Mouse (Mus musculus): ENCODE measurements around the gene Cdc26. TPM values are rescaled to one million over a fixed set of nuclear protein-coding genes. Genes with fewer than 3 reads are reported as not detected.

The Cdc26 gene
- polyA plus RNA-seq, 1 experiment from 2014 or later: 231 TPM

GRCm38 (mm10) chr4:62379724-62380381 is 28.6 kb downstream of the Cdc26 start:
- 85% methylated on average over 9 of the region's 9 CpGs for WGBS
- H3K4me3 ChIP-seq (ENCODE audit: low read depth, low read length): no peak overlapping the region
- H3K9me3 ChIP-seq (replicated peaks; ENCODE audit: control insufficient read depth, low read length): no peaks in the 10 kb centered on the region
- no peaks in the 10 kb centered on the region for H3K27me3 ChIP-seq (ENCODE audit: control insufficient read depth, insufficient read depth, low read length)
- ATAC-seq (replicated peaks; ENCODE audit: insufficient number of reproducible peaks, low FRiP score, low TSS enrichment, low read depth) (no peak), DNase-seq (ENCODE audit: low spot score) (no peak)
- no peak overlapping the region for H3K27ac ChIP-seq (replicated peaks; ENCODE audit: low read depth, low read length)
- H3K4me1 ChIP-seq (ENCODE audit: control insufficient read depth, insufficient read depth, low read length): no peaks in the 10 kb centered on the region
- no peak overlapping the region for H3K4me2 ChIP-seq (ENCODE audit: low read depth, low read length)
- H3K36me3 ChIP-seq (replicated peaks; ENCODE audit: control insufficient read depth, insufficient read depth, low read depth, low read length): no peaks in the 10 kb centered on the region
- H3K9ac ChIP-seq (replicated peaks; ENCODE audit: low read length): no peak overlapping the region

GRCm38 (mm10) chr4:62376123-62376522 is 32.3 kb downstream of the Cdc26 start:
- H3K4me2 ChIP-seq (ENCODE audit: low read depth, low read length): no peak overlapping the region
- H3K9ac ChIP-seq (replicated peaks; ENCODE audit: low read length): no peak overlapping the region
- H3K27ac ChIP-seq (replicated peaks; ENCODE audit: low read depth, low read length): no peak overlapping the region
- no peaks in the 10 kb centered on the region for H3K36me3 ChIP-seq (replicated peaks; ENCODE audit: control insufficient read depth, insufficient read depth, low read depth, low read length)
- ATAC-seq (replicated peaks; ENCODE audit: insufficient number of reproducible peaks, low FRiP score, low TSS enrichment, low read depth) (no peak), DNase-seq (ENCODE audit: low spot score) (no peak)
- H3K9me3 ChIP-seq (replicated peaks; ENCODE audit: control insufficient read depth, low read length): no peaks in the 10 kb centered on the region
- 86% methylated on average over 2 of the region's 2 CpGs for WGBS
- H3K4me1 ChIP-seq (ENCODE audit: control insufficient read depth, insufficient read depth, low read length): no peaks in the 10 kb centered on the region
- H3K4me3 ChIP-seq (ENCODE audit: low read depth, low read length): no peak overlapping the region
- no peaks in the 10 kb centered on the region for H3K27me3 ChIP-seq (ENCODE audit: control insufficient read depth, insufficient read depth, low read length)

GRCm38 (mm10) chr4:62374342-62374741 is 34.1 kb downstream of the Cdc26 start:
- DNase-seq (ENCODE audit: low spot score): no peak
- no peak for ATAC-seq (replicated peaks; ENCODE audit: insufficient number of reproducible peaks, low FRiP score, low TSS enrichment, low read depth)
- Histone ChIP-seq H3K9me3 (replicated peaks; ENCODE audit: control insufficient read depth, low read length) (no peaks in the 10 kb centered on the region), H3K4me2 (ENCODE audit: low read depth, low read length) (no peak overlapping the region), H3K4me1 (ENCODE audit: control insufficient read depth, insufficient read depth, low read length) (no peaks in the 10 kb centered on the region), H3K4me3 (ENCODE audit: low read depth, low read length) (no peak overlapping the region), H3K27me3 (ENCODE audit: control insufficient read depth, insufficient read depth, low read length) (no peaks in the 10 kb centered on the region), H3K36me3 (replicated peaks; ENCODE audit: control insufficient read depth, insufficient read depth, low read depth, low read length) (no peaks in the 10 kb centered on the region), H3K27ac (replicated peaks; ENCODE audit: low read depth, low read length) (no peak overlapping the region), H3K9ac (replicated peaks; ENCODE audit: low read length) (no peak overlapping the region)
- WGBS: 83% methylated on average over 4 of the region's 4 CpGs

DNA sequence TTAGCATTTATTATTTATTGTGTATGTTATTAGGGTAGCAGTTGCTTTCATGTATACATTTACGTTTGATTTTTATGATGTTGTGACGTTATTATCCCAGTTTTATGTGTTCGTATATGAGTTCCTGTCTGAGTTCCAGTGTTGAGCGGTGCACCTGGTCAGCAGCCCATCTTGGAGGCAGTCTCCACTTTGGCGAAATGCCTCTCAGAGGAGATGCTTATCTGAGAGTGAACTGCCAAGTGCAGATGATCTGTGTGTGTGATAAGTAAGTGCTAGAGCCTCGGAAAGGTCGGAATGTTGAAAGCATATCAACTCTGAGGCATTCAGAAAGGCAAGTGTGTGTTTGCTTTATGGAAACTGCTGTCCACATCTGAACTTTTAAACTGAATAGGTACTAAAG is 34.8 kb downstream of the Cdc26 start:
- no peak for ATAC-seq (replicated peaks; ENCODE audit: insufficient number of reproducible peaks, low FRiP score, low TSS enrichment, low read depth)
- Histone ChIP-seq H3K27me3 (ENCODE audit: control insufficient read depth, insufficient read depth, low read length) (no peaks in the 10 kb centered on the region), H3K4me1 (ENCODE audit: control insufficient read depth, insufficient read depth, low read length) (no peaks in the 10 kb centered on the region), H3K9ac (replicated peaks; ENCODE audit: low read length) (no peak overlapping the region), H3K9me3 (replicated peaks; ENCODE audit: control insufficient read depth, low read length) (no peaks in the 10 kb centered on the region), H3K4me2 (ENCODE audit: low read depth, low read length) (no peak overlapping the region), H3K4me3 (ENCODE audit: low read depth, low read length) (no peak overlapping the region), H3K27ac (replicated peaks; ENCODE audit: low read depth, low read length) (no peak overlapping the region), H3K36me3 (replicated peaks; ENCODE audit: control insufficient read depth, insufficient read depth, low read depth, low read length) (no peaks in the 10 kb centered on the region)
- no peak for DNase-seq (ENCODE audit: low spot score)
- WGBS: 85% methylated on average over 7 of the region's 7 CpGs

DNA sequence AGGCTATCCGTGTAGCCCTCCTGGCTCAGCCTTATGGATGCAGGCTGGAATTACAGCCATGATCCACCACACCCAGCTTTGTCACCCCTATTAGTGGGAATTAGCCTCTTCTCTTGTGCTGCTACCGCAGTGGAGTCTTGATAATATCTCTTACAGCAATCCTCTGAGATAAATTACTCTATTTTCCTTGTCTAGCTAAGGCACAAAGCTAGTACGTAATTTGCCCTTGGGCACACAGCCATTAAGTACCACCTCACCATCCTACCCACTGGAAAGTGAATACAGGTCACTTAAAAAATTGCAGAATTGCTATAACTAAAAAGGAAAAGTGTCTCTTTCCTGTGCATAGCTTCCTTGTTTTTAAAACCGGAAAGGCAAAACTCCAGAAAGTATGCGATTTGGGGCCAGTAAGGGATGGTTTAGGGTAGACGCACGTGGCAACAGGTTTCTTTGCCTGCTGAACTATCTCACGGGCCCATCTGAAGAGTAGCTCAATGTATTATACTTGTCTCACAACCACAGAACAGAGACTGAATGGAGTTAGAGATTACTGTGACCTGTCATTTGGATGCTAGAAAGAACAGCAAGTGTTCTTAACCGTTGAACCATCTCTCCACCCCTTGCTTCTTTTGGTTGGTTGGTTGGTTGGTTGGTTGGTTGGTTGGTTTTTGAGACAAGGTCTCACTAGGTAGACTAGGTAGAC is 35.5 kb downstream of the Cdc26 start:
- Histone ChIP-seq H3K4me1 (ENCODE audit: control insufficient read depth, insufficient read depth, low read length) (no peaks in the 10 kb centered on the region), H3K27me3 (ENCODE audit: control insufficient read depth, insufficient read depth, low read length) (no peaks in the 10 kb centered on the region), H3K4me3 (ENCODE audit: low read depth, low read length) (no peak overlapping the region), H3K9me3 (replicated peaks; ENCODE audit: control insufficient read depth, low read length) (no peaks in the 10 kb centered on the region), H3K27ac (replicated peaks; ENCODE audit: low read depth, low read length) (no peak overlapping the region), H3K4me2 (ENCODE audit: low read depth, low read length) (no peak overlapping the region), H3K36me3 (replicated peaks; ENCODE audit: control insufficient read depth, insufficient read depth, low read depth, low read length) (no peaks in the 10 kb centered on the region), H3K9ac (replicated peaks; ENCODE audit: low read length) (no peak overlapping the region)
- no peak for DNase-seq (ENCODE audit: low spot score)
- 86% methylated on average over 9 of the region's 9 CpGs for WGBS
- no peak for ATAC-seq (replicated peaks; ENCODE audit: insufficient number of reproducible peaks, low FRiP score, low TSS enrichment, low read depth)

GRCm38 (mm10) chr4:62372410-62372809 is 36.0 kb downstream of the Cdc26 start:
- H3K9me3 ChIP-seq (replicated peaks; ENCODE audit: control insufficient read depth, low read length): no peaks in the 10 kb centered on the region
- no peaks in the 10 kb centered on the region for H3K27me3 ChIP-seq (ENCODE audit: control insufficient read depth, insufficient read depth, low read length)
- ATAC-seq (replicated peaks; ENCODE audit: insufficient number of reproducible peaks, low FRiP score, low TSS enrichment, low read depth): no peak
- H3K36me3 ChIP-seq (replicated peaks; ENCODE audit: control insufficient read depth, insufficient read depth, low read depth, low read length): no peaks in the 10 kb centered on the region
- DNase-seq (ENCODE audit: low spot score): no peak
- H3K9ac ChIP-seq (replicated peaks; ENCODE audit: low read length): no peak overlapping the region
- no peak overlapping the region for H3K4me3 ChIP-seq (ENCODE audit: low read depth, low read length)
- 39% methylated on average over 1 of the region's 1 CpGs for WGBS
- no peak overlapping the region for H3K27ac ChIP-seq (replicated peaks; ENCODE audit: low read depth, low read length)
- no peaks in the 10 kb centered on the region for H3K4me1 ChIP-seq (ENCODE audit: control insufficient read depth, insufficient read depth, low read length)
- H3K4me2 ChIP-seq (ENCODE audit: low read depth, low read length): no peak overlapping the region

GRCm38 (mm10) chr4:62369091-62369490 is 39.4 kb downstream of the Cdc26 start:
- no peak for DNase-seq (ENCODE audit: low spot score)
- no peaks in the 10 kb centered on the region for H3K9me3 ChIP-seq (replicated peaks; ENCODE audit: control insufficient read depth, low read length)
- no peaks in the 10 kb centered on the region for H3K4me1 ChIP-seq (ENCODE audit: control insufficient read depth, insufficient read depth, low read length)
- H3K9ac ChIP-seq (replicated peaks; ENCODE audit: low read length): no peak overlapping the region
- no peak for ATAC-seq (replicated peaks; ENCODE audit: insufficient number of reproducible peaks, low FRiP score, low TSS enrichment, low read depth)
- H3K27ac ChIP-seq (replicated peaks; ENCODE audit: low read depth, low read length): no peak overlapping the region
- H3K36me3 ChIP-seq (replicated peaks; ENCODE audit: control insufficient read depth, insufficient read depth, low read depth, low read length): no peaks in the 10 kb centered on the region
- WGBS: 84% methylated on average over 3 of the region's 3 CpGs
- H3K4me2 ChIP-seq (ENCODE audit: low read depth, low read length): no peak overlapping the region
- H3K4me3 ChIP-seq (ENCODE audit: low read depth, low read length): no peak overlapping the region
- no peaks in the 10 kb centered on the region for H3K27me3 ChIP-seq (ENCODE audit: control insufficient read depth, insufficient read depth, low read length)

DNA sequence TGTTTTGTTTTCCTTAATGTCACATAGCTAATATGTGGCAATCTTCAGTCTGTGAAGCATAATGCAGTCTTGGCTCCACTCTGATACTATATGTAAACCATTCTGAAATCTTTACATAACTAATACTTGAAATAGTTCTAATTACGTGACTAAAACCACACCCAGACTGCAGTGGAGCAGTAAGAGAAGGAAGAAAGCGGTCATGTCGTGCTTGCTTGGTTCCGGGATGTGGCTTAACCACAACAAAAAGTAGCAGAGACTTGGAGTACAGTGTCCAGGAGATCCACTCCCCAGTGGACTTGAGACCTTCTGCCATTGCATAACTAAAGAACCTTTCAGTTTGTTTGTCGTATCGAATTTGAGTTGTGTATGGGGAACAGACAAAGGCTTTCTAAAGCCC is 40.9 kb downstream of the Cdc26 start:
- H3K27ac ChIP-seq (replicated peaks; ENCODE audit: low read depth, low read length): no peak overlapping the region
- H3K9ac ChIP-seq (replicated peaks; ENCODE audit: low read length): no peak overlapping the region
- ATAC-seq (replicated peaks; ENCODE audit: insufficient number of reproducible peaks, low FRiP score, low TSS enrichment, low read depth) (no peak), DNase-seq (ENCODE audit: low spot score) (no peak)
- no peaks in the 10 kb centered on the region for H3K9me3 ChIP-seq (replicated peaks; ENCODE audit: control insufficient read depth, low read length)
- H3K4me1 ChIP-seq (ENCODE audit: control insufficient read depth, insufficient read depth, low read length): no peaks in the 10 kb centered on the region
- no peak overlapping the region for H3K4me2 ChIP-seq (ENCODE audit: low read depth, low read length)
- H3K4me3 ChIP-seq (ENCODE audit: low read depth, low read length): no peak overlapping the region
- H3K36me3 ChIP-seq (replicated peaks; ENCODE audit: control insufficient read depth, insufficient read depth, low read depth, low read length): no peaks in the 10 kb centered on the region
- H3K27me3 ChIP-seq (ENCODE audit: control insufficient read depth, insufficient read depth, low read length): no peaks in the 10 kb centered on the region
- WGBS: 92% methylated on average over 6 of the region's 6 CpGs

All from embryonic facial prominence, embryonic 11.5 days (tissue).